ENCODE assay signal across 8 mouse cellular contexts in genomic region chr17:45573780-45574123, GRCm38 (mm10). TPM values are rescaled to one million over a fixed set of nuclear protein-coding genes. Genes with fewer than 3 reads are reported as not detected.
DNase-seq lines count a peak whose midpoint lies in the region; ATAC-seq and TF ChIP-seq lines count a peak whose summit lies in the region.

No protein-coding gene starts in this region.

- TF ChIP-seq POLR2A in lung, adult 2 months (IDR thresholded peaks at IDR 0.05; ENCODE audit: borderline replicate concordance, extremely low read depth, low read depth, low read length): peak; percentile 61; the same call in 1 of the 2 replicates

- H3K9ac ChIP-seq in forebrain, embryonic 15.5 days (replicated peaks): peak overlapping the region; percentile 95

- no peaks in the 10 kb centered on the region for H3K9me3 ChIP-seq in G1E (replicated peaks)
- no peaks in the 10 kb centered on the region for H3K9me3 ChIP-seq in forebrain, embryonic 15.5 days

- peaks cover 43% of the 10 kb centered on the region for H3K36me3 ChIP-seq in G1E (replicated peaks)
- peaks cover 30% of the 10 kb centered on the region for H3K36me3 ChIP-seq in forebrain, embryonic 15.5 days

- intact Hi-C loops in heart, postnatal 25 days (cut with DNase I): no loop called here

- under 1% methylated on average over 18 of the region's 18 CpGs for WGBS in forebrain, embryonic 15.5 days
- WGBS in lung, adult 2 months: under 1% methylated on average over 17 of the region's 18 CpGs

- H3K27me3 ChIP-seq in G1E (ENCODE audit: insufficient read depth, low read length): no peaks in the 10 kb centered on the region
- no peaks in the 10 kb centered on the region for H3K27me3 ChIP-seq in forebrain, embryonic 15.5 days

- ATAC-seq in G1E (ENCODE audit: extremely low read depth, insufficient number of reproducible peaks, low FRiP score, poor library complexity, severe bottlenecking): peak; percentile 50
- ATAC-seq in forebrain, embryonic 15.5 days (replicated peaks): peak; percentile 72
- peak; percentile 64 for ATAC-seq in neutrophil, adult 5-6 weeks (ENCODE audit: extremely low read depth, insufficient number of reproducible peaks, low FRiP score, poor library complexity, severe bottlenecking)

- peaks cover 66% of the 10 kb centered on the region for H3K4me1 ChIP-seq in G1E (ENCODE audit: insufficient read depth, low read depth, low read length)
- H3K4me1 ChIP-seq in forebrain, embryonic 15.5 days: peaks cover 37% of the 10 kb centered on the region
- peaks cover 3% of the 10 kb centered on the region for H3K4me1 ChIP-seq in lung, adult 2 months (ENCODE audit: control insufficient read depth, insufficient read depth, low read length)

- peak overlapping the region; percentile 100 for H3K27ac ChIP-seq in forebrain, embryonic 15.5 days (replicated peaks)
- peak overlapping the region; percentile 99 for H3K27ac ChIP-seq in layer of hippocampus, adult 2 months

- DNase-seq in G1E (ENCODE audit: low spot score): peak; percentile 84
- peak; percentile 95 for DNase-seq in cerebellum, adult 11-12 months
- peak; percentile 92 for DNase-seq in heart, postnatal 25 days (ENCODE audit: low spot score)
- peak; percentile 95 to 96 for DNase-seq in layer of hippocampus, adult 2 months (ENCODE audit: low spot score in 2 of 2)
- peak; percentile 97 for DNase-seq in lung, adult 2 months
- peak; percentile 94 for DNase-seq in testis, postnatal 14 days (ENCODE audit: low spot score)

- no peak for TF ChIP-seq CTCF in G1E (IDR thresholded peaks at IDR 0.05; ENCODE audit: low read depth, low read length)
- TF ChIP-seq CTCF in layer of hippocampus, adult 2 months (conservative IDR thresholded peaks at IDR 0.05): no peak
- no peak for TF ChIP-seq CTCF in lung, adult 2 months (IDR thresholded peaks at IDR 0.05; ENCODE audit: insufficient read depth, low read length)

- peak overlapping the region; percentile 95 for H3K4me2 ChIP-seq in forebrain, embryonic 15.5 days (replicated peaks)

- peak overlapping the region; percentile 92 for H3K4me3 ChIP-seq in G1E (ENCODE audit: low read depth, low read length)
- peak overlapping the region; percentile 89 for H3K4me3 ChIP-seq in forebrain, embryonic 15.5 days
- H3K4me3 ChIP-seq in layer of hippocampus, adult 2 months: peak overlapping the region; percentile 94
- H3K4me3 ChIP-seq in lung, adult 2 months (replicated peaks; ENCODE audit: extremely low read depth, low read depth, low read length): peak overlapping the region; percentile 87

RNA-seq across cellular contexts. Expression of gene Hsp90ab1, which starts 0.7 kb away (rescaled TPM):
- total RNA-seq in G1E (2014; fragmentation: Nextera tagmentation) (1,427 and 1,464 TPM in 2 replicates), G1E (2017) (1,152 and 1,547 TPM in 2 replicates)
- polyA plus RNA-seq in G1E (2012): 681 and 1,104 TPM in 2 replicates
- polyA plus RNA-seq in forebrain, embryonic 15.5 days (2015; fragmentation: Nextera tagmentation; extraction: Ambion mirVana): 1,627 and 1,637 TPM in 2 replicates
- 1,000 to 10,000 TPM; 1,042 to 1,257 TPM for total RNA-seq in heart, postnatal 25 days (2021)
- 1,000 to 10,000 TPM; 1,695 to 1,765 TPM for total RNA-seq in layer of hippocampus, adult 2 months (2021)
- polyA plus RNA-seq in lung, adult 2 months (2012; rRNA removed): 212 and 340 TPM in 2 replicates
- 535 and 559 TPM in 2 replicates for total RNA-seq in neutrophil, adult 5-6 weeks (2017)

RNA-seq across cellular contexts. Expression of gene Slc35b2, which starts 10.1 kb away (rescaled TPM):
- total RNA-seq in G1E (2014; fragmentation: Nextera tagmentation) (46.5 and 60.9 TPM in 2 replicates), G1E (2017) (65.9 and 77.1 TPM in 2 replicates)
- polyA plus RNA-seq in G1E (2012): 24.6 and 24.9 TPM in 2 replicates
- 97.9 and 99.8 TPM in 2 replicates for polyA plus RNA-seq in forebrain, embryonic 15.5 days (2015; fragmentation: Nextera tagmentation; extraction: Ambion mirVana)
- 10 to 100 TPM; 23.7 to 24.3 TPM for total RNA-seq in heart, postnatal 25 days (2021)
- 10 to 100 TPM; 31.1 to 31.8 TPM for total RNA-seq in layer of hippocampus, adult 2 months (2021)
- polyA plus RNA-seq in lung, adult 2 months (2012; rRNA removed): 89.9 and 102 TPM in 2 replicates
- 17.7 and 24.6 TPM in 2 replicates for total RNA-seq in neutrophil, adult 5-6 weeks (2017)

RNA-seq across cellular contexts. Expression of gene Nfkbie, which starts 18.2 kb away (rescaled TPM):
- total RNA-seq in G1E (2014; fragmentation: Nextera tagmentation): 5.1 and 5.9 TPM in 2 replicates
- 11.0 and 11.1 TPM in 2 replicates for total RNA-seq in G1E (2017)
- polyA plus RNA-seq in G1E (2012): 8.6 and 9.2 TPM in 2 replicates
- 4.2 and 4.6 TPM in 2 replicates for polyA plus RNA-seq in forebrain, embryonic 15.5 days (2015; fragmentation: Nextera tagmentation; extraction: Ambion mirVana)
- 1 to 10 TPM; 1.3 to 1.4 TPM for total RNA-seq in heart, postnatal 25 days (2021)
- 1 to 10 TPM; 2.6 to 2.7 TPM for total RNA-seq in layer of hippocampus, adult 2 months (2021)
- polyA plus RNA-seq in lung, adult 2 months (2012; rRNA removed): 7.2 and 7.8 TPM in 2 replicates
- 51.4 and 59.9 TPM in 2 replicates for total RNA-seq in neutrophil, adult 5-6 weeks (2017)

RNA-seq across cellular contexts. Expression of gene Tmem151b, which starts 24.3 kb away (rescaled TPM):
- total RNA-seq in G1E (2014; fragmentation: Nextera tagmentation) (not detected in 2 replicates), G1E (2017) (under 0.01 TPM in 1 of 2 replicates, not detected in the other)
- not detected in 2 replicates for polyA plus RNA-seq in G1E (2012)
- 34.5 and 36.2 TPM in 2 replicates for polyA plus RNA-seq in forebrain, embryonic 15.5 days (2015; fragmentation: Nextera tagmentation; extraction: Ambion mirVana)
- total RNA-seq in heart, postnatal 25 days (2021): under 1 TPM in 1 of 2 experiments, not detected in 1; 0.05 TPM
- 100 to 1,000 TPM; 106 to 112 TPM for total RNA-seq in layer of hippocampus, adult 2 months (2021)
- polyA plus RNA-seq in lung, adult 2 months (2012; rRNA removed): 0.11 and 0.17 TPM in 2 replicates
- total RNA-seq in neutrophil, adult 5-6 weeks (2017): 0.12 and 0.23 TPM in 2 replicates

RNA-seq across cellular contexts. Expression of gene Slc29a1, which starts 25.7 kb away (rescaled TPM):
- total RNA-seq in G1E (2014; fragmentation: Nextera tagmentation) (107 and 116 TPM in 2 replicates), G1E (2017) (93.5 and 118 TPM in 2 replicates)
- polyA plus RNA-seq in G1E (2012): 143 and 207 TPM in 2 replicates
- polyA plus RNA-seq in forebrain, embryonic 15.5 days (2015; fragmentation: Nextera tagmentation; extraction: Ambion mirVana): 62.5 and 63.7 TPM in 2 replicates
- 10 to 100 TPM; 77.9 to 78.4 TPM for total RNA-seq in heart, postnatal 25 days (2021)
- 10 to 100 TPM; 21.1 to 23.0 TPM for total RNA-seq in layer of hippocampus, adult 2 months (2021)
- 185 and 186 TPM in 2 replicates for polyA plus RNA-seq in lung, adult 2 months (2012; rRNA removed)
- total RNA-seq in neutrophil, adult 5-6 weeks (2017): 3.7 and 5.9 TPM in 2 replicates

Comparison
In these comparisons a context has a peak if more than half of its experiments do, and no peak if none do; other contexts are left out.
1. Peak in every context shown above with its lines: DNase-seq, ATAC-seq, H3K4me3 ChIP-seq and H3K27ac ChIP-seq.